Mouse (Mus musculus): ENCODE data around the gene Dst.
"Not testable (repeated sequence)": the region's sequence is repeated elsewhere in the genome, so short reads cannot be mapped to it uniquely, and the experiment has no call there.

The Dst gene

GRCm38 (mm10) chr1:34308841-34309240 lies 400.8 kb downstream of the Dst start:
- DNase-seq, result not testable (repeated sequence)

- no peak for DNase-seq
These were observed 401.4 kb downstream of the Dst start for GRCm38 (mm10) chr1:34309396-34309795.

DNA sequence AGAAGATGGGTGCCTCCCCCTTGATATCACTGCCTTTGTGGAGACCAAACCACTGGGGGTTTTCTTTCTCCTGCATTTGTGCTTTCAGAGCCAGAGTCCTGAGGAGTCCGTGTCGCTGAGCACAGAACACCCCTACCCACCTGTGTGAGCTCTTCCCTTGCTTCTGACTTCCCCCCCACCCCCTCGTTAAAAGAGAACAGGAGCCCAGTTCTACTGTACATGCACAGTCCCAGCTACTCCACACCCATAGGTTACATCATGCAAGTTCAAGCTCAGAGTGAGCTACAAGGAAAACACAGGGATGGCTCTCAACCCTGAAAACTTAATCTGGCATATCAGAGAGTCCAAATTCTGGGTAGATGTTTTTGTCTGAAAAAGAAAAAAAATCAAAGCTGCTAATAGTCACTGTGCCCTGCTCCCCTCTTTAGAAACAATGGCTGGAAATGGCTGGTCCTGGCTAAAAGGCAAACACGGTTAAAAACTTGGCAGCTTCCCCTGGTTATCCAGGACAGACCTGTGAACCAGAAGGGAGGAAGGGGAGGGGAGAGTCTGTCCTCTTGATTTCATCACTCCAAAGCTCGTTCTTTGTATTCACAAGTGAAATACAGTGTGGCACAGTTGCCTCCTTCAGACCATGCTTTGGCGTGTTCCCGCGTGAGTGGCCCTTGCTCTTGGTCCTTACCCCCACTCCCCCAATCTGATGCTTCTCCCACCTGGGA lies 402.7 kb downstream of the Dst start:
- no peak for DNase-seq

GRCm38 (mm10) chr1:34312806-34313205 lies 404.8 kb downstream of the Dst start:
- no peak for DNase-seq

GRCm38 (mm10) chr1:34315381-34315780 lies 407.4 kb downstream of the Dst start:
- DNase-seq, result no peak

GRCm38 (mm10) chr1:34324255-34324654 lies 416.2 kb downstream of the Dst start:
- DNase-seq, result no peak

GRCm38 (mm10) chr1:34328606-34329005 lies 420.6 kb downstream of the Dst start:
- DNase-seq, result no peak

DNA sequence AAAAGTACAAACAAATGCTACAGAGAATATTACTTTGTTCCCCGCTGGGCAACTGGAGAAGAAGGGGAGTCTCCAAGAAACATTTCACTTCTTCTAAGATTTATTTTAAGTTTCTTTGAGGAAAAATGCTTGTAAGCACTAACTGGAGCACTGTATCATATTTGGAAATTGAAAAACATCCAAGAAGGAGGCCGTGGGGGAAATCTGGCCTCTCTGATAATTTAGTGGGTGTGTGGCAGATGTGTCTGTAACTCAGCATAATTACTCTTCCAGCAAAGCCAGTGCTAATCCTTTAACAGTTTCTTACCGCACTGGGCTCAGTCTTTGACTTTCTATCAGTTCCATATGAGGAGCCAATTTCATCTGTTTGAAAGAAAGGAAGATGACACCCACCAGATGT lies 423.7 kb downstream of the Dst start:
- DNase-seq, result no peak
